Mouse (Mus musculus): ENCODE data around the gene Poll.
"Not testable (repeated sequence)": the region's sequence is repeated elsewhere in the genome, so short reads cannot be mapped to it uniquely, and the experiment has no call there.

The Poll gene

GRCm38 (mm10) chr19:45575632-45576001 lies 15.3 kb upstream of the Poll start:
- no peak for DNase-seq

DNA sequence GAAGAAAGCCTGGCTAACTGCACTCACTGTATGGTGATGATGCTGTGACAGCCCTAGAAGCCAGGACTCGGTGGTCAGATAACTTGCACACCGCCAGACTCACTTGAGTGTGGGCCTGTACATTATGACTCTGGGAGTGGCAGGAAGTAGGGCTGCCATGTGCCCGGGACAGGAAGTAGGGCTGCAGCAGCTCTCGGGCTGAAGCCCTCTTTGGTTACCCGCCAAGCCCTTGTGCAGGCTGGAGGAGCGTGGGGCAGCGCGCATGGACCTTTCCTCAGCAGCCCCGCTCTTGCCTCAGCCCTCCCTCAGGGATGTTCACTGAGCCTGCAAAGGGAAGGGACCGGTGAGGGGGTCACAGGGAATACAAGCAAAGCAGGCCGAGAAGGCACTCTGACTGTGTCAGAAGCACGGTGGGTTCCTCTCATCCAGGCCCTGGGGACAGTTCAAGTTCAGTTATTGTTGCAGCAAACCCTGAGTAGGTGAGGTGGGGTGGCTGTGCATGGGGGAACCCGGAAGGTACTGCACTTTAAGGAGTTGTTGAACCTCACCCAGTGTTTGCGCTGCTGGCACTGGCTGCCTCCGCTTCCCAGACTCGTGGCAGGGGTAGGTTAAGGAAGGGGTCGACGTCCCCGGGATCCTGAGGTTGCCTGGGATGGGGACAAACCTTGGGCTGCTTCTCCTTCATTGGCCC lies 14.8 kb upstream of the Poll start:
- peak in 1 of 2 experiments; percentile 23 for DNase-seq

DNA sequence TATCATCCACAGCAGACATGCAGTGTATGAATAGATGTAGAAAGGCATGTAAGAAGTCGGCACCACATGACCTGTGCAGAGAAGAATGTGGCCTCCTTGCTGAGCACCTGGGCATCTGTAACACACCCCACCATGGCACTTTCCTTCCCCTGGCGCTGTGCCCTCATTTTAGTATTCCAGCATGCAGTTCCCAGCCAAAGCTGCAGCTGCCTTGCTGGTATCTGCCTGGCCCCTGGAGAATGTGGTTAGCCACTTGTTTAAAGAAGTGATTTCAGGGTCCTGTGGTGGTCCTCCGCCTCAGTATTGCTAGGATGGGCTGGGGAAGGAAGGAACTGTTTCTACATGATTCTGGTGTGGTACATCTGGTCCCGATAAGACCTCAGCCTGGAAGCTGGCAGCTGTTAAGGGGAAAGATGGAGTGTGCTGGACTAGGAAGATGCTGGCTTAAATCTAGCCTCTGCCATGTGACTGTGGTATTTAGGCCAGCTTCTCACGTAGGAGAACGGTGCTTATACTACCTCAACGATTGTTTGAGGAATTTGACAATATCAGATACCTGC lies 14.1 kb upstream of the Poll start:
- no peak for DNase-seq

DNA sequence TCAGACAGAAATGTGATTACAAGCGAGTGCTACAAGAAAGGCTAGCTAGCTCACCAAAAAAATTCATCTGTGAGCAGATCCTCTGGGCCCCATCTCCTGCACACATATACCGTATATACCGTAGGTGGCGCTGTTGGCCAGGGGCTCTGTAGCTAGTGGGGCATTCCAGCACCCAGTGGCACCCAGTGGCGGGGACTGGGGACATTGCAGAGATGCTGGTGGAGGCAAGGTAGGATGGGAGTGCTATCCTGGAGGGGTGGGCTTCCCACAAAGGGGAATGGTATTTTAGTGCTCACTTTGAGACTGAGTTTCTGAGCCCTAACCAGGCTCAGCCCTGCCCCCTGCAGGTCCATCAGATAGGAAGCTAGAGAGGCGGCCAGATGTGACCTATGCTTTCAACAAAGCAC lies 13.5 kb upstream of the Poll start:
- peak; percentile 66 to 87 for DNase-seq

GRCm38 (mm10) chr19:45573033-45573432 lies 12.7 kb upstream of the Poll start:
- DNase-seq: no peak

DNA sequence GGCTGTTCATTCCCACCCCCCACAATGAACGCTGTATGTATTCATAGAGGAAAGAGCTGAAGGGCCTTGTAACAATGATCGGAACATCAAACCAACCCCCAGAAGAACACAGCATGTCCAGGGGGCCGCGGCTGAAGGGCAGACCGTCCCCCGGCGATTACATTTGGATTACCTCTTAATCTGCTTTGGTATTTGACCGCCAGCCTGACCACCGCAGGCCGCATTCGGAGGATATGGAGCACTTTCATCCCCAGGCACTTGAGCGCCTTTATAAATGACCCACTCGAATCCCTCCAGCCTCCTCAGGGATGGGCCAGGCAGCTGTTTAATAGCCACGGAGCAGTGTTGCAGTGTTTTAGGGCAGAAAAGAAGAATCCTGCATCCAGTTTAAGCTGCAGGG lies 7.0 kb upstream of the Poll start:
- no peak for DNase-seq

- DNase-seq: no peak
These were observed 5.8 kb upstream of the Poll start for GRCm38 (mm10) chr19:45565925-45566715.

GRCm38 (mm10) chr19:45554136-45554535 lies 6.2 kb downstream of the Poll start:
- no peak for DNase-seq

DNA sequence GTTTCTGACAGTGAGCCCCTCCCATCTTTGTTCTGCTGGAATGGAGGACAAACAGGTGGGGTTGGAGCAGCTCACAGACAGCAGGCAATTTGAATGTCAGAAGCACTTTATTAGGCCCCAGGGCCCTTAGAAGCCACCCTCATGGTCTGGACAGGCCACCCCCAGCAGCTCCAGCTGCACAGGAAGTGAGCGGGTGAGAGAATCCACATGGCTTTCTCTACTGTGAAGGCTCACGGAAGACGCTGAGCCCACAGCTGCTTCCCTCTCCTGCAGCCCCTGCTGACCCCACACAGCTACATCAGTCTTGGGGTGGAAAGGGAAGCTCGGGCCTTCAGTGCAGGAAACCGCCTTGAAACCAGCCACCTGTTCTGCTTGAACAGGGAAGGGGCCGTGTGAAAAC lies 8.1 kb downstream of the Poll start:
- no peak for DNase-seq

- DNase-seq: no peak
These were observed 10.4 kb downstream of the Poll start for GRCm38 (mm10) chr19:45549948-45550347.

DNA sequence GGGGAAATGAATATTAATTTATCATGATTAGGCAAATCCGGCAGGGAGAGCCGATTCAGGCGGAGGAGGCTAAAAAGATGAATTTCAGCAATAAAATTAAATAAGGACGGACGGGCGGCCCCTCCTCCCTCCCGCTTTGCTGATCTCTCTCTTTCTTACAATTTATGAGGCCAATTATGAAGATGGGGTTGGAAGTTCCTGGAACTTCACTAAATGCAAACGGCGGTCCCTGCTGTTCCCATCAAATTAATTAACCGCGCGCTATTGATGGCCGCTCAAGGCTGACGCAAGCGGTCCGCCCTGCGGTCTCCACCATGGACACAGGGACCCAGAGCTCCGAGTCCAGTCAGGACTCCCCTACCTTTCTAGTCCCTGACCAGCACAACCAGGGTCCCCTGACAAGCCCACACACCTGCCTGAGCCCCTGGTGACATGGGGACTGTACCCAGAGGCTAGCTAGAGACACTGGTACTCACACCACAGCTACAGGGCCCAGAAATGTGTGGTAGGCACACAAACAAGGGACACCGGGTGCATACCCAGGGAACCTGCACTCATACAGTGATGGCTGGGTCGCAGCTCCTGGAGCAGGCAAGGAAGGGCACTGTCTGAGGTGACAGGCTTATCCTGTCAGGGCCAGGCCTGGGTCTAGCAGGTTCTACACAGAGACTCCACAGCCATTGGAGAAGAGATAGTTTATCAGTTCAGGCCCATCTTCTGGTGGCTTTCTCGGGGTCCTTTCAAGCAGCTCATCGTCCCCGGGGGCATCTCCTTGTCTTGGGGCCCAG lies 11.0 kb downstream of the Poll start:
- no peak for DNase-seq

DNA sequence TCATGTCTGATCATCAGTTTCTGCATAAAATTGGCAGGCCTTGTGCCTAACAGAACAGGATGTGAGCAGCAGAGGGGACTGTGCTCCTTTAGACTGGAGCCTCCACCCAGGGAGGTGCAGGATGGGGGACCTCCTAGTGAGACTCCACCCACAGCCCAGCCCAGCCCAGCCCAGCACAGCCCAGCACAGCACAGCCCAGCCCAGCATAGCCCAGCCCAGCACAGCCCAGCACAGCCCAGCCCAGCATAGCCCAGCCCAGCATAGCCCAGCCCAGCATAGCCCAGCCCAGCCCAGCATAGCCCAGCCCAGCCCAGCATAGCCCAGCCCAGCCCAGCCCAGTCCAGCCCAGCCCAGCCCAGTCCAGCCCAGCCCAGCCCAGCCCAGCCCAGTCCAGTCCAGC lies 12.1 kb downstream of the Poll start:
- DNase-seq: not testable (repeated sequence)

GRCm38 (mm10) chr19:45544925-45545321 lies 15.4 kb downstream of the Poll start:
- DNase-seq: peak; percentile 74 to 89

- no peak for DNase-seq
These were observed 16.0 kb downstream of the Poll start for GRCm38 (mm10) chr19:45544152-45544924.

GRCm38 (mm10) chr19:45542061-45542460 lies 18.3 kb downstream of the Poll start:
- no peak for DNase-seq

DNA sequence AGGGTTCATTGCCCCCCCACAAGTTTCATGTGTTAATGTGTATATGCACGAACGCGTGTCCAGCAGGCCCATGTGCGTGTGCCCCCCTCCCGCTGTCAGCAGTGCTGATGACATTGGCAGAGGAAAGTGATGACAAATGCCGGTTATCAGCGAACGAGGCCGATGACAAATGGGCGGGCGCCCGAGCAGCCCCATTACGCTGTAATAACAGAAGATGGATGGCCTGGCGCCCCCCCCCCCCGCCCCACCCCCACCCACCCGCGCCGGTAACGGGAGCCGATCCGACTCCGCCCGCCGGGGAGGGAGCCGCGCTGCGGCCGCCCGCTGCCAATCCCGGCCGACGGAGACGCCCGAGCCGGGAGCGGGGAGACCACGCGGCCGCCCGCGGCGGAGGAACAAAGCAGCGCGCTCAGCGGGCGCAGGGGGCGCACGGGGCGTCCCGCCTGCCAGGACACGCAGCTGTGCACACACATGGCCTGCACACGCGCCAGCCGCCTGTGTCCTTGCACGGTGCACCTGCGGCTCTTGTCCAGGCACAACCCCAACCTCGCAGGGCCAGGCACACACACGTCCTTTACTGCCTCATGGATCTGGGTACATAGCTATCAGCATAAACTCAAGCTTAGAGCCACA lies 18.8 kb downstream of the Poll start:
- peak in 1 of 2 experiments; percentile 45 for DNase-seq

GRCm38 (mm10) chr19:45540657-45541408 lies 19.5 kb downstream of the Poll start:
- no peak for DNase-seq

DNA sequence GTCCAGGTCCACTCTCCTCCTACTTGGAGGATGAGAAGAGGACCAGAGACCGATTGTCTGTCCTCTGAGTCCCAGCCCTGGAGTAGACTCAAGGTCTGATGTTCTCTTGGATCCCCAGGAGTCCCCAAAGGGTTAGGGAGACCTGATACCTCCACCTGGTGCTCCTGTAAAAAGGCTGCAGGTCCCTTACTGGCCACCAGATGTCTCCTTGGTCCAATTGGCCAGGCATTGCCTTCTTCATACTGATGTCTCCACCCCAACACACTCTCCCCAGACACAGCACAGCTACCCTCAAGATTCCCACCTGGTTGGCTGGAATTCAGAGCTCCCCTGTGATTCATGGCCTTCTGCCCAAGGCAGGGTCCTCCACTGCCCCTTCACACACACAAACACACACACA lies 22.8 kb downstream of the Poll start:
- peak; percentile 69 to 86 for DNase-seq

- DNase-seq: no peak
These were observed 24.4 kb downstream of the Poll start for GRCm38 (mm10) chr19:45535929-45536328.

- DNase-seq: no peak
These were observed 25.1 kb downstream of the Poll start for GRCm38 (mm10) chr19:45535214-45535735.

DNA sequence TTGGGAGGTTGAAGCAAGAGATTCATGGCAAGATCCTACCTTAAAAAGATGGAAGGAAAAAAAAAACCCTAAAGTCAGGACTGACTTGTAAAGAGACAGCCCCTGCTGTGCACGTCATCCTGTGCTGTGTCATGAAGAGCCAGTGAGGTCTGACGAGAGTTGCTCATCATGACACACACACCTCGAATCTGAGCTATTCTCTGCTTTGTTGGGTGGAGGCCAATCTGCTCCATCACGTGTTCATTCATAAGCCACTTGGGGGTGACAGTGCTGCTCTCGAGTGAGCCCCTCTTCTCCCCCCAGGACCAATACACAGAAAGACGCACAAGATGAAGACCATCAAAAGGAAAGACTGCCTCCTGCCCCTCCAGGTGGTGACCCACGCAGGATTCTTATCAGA lies 26.7 kb downstream of the Poll start:
- no peak for DNase-seq

All from kidney, postnatal 36 days (tissue).